Mouse (Mus musculus) small intestine, adult 2 months (tissue): Measurements from ENCODE around the gene Rhov.

ENCODE experiments used
- CTCF ChIP-seq: fragments of 200-500 bp; IDR thresholded peaks from 2 replicates; pipeline ENCODE4 v1.5.1; 2012; ENCODE audit warnings: low read depth, mild to moderate bottlenecking, control low read depth, inconsistent platforms, low read length, moderate library complexity, mixed read lengths; ENCODE audit not compliant: insufficient replicate concordance, insufficient read length; ENCODE audit errors: extremely low read depth
- POLR2A ChIP-seq: fragments of 200-500 bp; IDR thresholded peaks from 2 replicates; pipeline ENCODE4 v1.6.1; 2012; ENCODE audit warnings: low read depth, mild to moderate bottlenecking, control low read depth, inconsistent platforms, low read length, moderate library complexity

DNA sequence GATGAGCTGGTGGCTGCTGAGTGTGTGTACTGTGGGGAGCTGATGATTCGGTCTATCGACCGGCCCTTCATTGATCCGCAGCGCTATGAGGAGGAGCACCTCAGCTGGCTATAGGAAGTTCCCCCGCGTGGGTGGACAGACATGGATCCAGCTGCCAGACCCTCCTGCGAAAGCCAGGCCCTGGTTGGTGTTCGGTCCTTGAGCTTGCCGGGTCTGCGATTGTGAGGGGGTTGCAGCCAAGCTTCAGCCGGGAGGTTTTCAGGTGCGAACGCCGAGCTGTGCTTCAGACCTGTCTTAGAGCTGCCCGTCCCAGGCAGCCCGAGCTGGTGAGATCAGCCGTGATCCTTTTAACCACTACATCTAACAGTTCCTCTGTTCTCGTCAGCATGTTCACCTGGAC, 26.4 kb upstream of the Rhov start:
- TF ChIP-seq CTCF (no peak), POLR2A (no peak)
